Mouse (Mus musculus) gastrocnemius, adult 18-20 months (tissue): ENCODE results near the gene Med31. TPM values are rescaled to one million over a fixed set of nuclear protein-coding genes. Genes with fewer than 3 reads are reported as not detected.

ENCODE experiments used
- DNase-seq: peaks from one replicate; pipeline ENCODE4 v3.0.0; 2021; ENCODE audit warnings: low spot score
- long read RNA-seq, 2 experiments: library from polyadenylated mRNA; stranded (forward); transcript quantifications; one replicate each; pipeline ENCODE4 v2.0.0; 2021
- total RNA-seq, 2 experiments: library from RNA; stranded (reverse); gene quantifications; 2 replicates each; pipeline ENCODE4 v1.2.3; 2021

Gene Med31
- 1 to 10 TPM; 6.9 to 7.1 TPM for total RNA-seq
- long read RNA-seq, experiment 1, transcript Med31-201 (4 exons, 1,161 nt), result major isoform, 7 of 8 reads
- long read RNA-seq, experiment 1, partial matches to known transcripts, result 1 of 8 reads
- long read RNA-seq, experiment 1, other reads (novel, unspliced or antisense), result 0 of 8 reads
- long read RNA-seq, experiment 2, transcript Med31-201 (4 exons, 1,161 nt), result major isoform, 6 of 6 reads
- long read RNA-seq, experiment 2, partial matches to known transcripts, result 0 of 6 reads
- long read RNA-seq, experiment 2, other reads (novel, unspliced or antisense), result 0 of 6 reads

DNA sequence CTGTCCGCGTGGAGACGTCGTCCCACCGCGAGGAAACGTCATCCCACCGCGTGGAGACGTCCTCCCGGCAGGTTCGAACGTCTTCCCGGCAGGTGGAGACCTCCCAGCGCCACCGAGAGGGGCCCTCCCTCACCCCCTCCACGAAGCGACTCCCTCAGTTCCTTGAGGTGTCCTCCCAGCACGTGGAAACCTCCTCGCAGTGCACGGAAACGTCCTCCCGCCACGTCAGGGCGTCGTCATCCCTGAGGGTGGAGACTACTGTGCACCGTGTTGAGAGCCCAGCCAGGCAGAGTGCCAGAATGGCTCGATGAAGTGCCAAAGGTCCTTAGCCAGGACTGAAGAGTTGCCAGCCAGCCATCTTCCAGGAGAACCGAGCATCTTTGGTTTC is at the start of gene Med31:
Gene Med31 (minus strand): TSS at position 183 of the 388 bp plus-strand sequence.
- DNase-seq, result peak; percentile 82

DNA sequence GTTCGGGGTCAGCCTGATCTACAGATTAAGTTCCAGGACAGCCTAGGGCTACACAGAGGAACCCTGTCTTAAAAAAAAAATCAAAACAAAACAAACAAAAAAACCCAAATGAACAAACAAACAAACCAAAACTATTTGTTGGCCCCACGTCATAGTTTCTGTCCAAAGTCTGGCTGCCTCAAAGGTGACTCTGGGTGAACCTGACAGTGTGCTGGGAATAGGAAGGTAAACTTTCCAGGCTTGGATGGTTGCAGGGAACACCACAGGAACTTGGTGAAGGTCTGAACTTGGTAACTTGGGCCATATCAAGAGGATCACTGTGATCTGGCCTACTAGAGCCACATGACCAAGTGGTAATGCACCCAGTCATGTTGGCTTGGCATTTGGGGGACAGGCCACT is 41.0 kb upstream of the Med31 start:
- DNase-seq, result no peak

DNA sequence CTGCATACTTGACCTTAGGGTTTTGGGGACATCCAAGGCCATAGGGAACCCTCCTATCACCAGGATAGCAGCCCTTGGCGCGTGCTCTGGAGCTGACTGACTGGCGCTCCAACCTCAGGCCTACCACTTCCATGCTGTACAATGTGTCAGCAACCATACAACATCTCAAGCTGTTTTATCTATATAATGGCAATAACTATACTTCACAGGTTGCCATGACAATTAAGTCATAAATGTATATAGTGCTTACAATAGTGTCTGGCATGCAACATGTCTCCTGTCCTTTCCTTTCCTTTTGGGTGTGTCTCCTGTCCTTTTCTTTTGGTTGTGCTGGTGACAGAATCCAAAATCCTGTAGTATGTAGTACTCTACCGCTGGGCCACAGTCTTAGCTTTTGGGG is 40.2 kb upstream of the Med31 start:
- DNase-seq, result no peak

DNA sequence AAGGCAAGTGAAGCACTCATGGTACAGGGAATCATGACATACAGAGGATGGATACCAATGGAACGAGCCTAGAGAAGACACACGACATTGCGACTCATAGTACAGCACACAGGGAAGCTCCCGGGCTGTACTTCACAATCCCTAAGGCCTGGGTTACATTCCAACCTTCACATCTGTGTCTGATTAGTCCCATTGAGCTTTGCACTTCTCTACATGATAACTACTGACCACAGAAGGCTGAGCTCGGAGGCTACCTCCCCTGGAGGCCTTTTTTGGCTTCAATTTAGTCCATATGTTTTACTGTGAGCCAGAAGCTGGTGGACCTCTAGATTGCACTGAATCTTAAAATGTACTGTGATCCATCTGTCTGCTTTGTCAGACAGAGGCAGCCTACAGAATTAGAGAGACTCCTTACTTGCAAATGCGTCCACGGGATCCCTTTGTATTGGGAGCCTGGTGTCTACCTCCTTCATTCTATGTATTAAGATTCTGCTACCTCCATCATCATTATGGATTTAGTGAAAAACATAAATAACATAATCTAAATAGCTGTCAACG is 29.9 kb upstream of the Med31 start:
- DNase-seq, result no peak

DNA sequence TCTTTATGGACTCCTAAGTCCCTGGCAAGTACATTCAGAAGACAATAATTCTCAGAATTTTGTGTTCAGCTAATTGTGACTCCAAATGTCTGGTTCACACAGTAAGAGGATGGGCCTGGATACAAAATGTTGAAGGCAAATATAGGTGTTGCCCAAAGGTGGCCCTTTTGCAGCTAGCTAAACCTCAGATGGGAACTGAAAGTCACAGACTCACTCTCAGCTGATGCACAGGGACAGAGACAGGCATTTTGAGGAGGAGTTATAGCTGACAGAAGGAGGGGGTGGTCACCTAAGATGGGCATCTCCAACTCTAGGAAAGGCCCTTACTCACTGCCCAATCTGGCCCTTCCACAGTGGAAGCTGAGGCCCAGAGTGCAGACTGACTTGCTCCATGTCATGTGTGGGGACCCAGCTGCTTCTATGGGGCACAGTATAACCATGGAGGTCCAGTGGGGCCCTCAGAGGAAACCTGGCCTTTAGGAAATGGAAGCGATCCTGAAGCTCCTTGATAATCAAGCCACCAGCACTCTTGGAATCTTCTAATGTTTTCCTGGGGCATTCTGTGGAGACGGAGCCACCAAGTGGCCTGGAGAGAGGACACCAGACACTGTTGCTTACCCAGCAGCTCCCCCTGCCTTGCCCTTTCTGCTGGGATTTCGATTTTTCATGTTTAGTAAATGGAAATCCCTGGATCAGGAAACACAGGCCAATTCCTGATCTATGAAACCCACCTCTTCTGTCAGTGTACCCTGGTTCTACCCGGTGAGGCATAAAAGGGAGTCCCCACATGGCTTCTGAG is 24.9 kb upstream of the Med31 start:
- DNase-seq, result no peak

DNA sequence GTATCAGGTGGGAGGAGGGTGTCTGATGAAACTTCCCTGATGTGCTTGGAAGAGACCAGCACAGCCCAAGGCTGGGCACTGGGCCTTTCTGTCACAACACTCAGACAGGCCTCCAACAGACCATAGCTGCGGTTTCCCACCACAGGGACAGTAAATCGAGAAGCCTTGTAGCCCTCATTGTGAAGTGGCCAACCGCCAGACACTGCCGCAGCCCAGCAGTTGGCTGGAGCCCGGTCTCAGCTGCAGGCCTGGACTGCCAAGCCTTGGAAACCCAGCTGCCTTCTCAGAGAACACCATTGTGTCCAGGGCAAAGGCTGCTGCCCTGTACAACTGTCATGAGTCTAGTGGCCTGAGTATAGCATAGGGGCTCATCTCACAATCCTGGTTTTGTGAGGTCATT is 18.6 kb upstream of the Med31 start:
- peak; percentile 30 for DNase-seq

DNA sequence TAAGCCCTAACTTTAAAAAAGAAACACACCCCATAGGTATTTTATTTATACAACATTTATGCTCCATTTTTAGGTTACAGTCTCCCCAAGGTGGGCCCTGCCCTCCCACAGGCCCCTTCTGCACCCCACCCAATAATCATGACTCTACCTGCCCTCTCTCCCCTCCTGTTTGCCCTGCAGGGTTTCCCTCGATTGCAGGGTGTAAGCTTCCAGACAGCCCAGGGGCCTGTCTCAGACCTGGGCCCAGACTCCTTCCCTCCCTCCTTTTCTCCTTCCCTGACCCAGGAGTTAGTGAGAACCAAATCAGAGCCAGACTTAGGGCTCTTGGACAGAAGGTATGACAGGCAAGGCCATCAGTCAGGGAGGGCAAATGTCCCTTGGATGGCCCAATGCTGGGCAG is 17.6 kb upstream of the Med31 start:
- DNase-seq, result no peak

DNA sequence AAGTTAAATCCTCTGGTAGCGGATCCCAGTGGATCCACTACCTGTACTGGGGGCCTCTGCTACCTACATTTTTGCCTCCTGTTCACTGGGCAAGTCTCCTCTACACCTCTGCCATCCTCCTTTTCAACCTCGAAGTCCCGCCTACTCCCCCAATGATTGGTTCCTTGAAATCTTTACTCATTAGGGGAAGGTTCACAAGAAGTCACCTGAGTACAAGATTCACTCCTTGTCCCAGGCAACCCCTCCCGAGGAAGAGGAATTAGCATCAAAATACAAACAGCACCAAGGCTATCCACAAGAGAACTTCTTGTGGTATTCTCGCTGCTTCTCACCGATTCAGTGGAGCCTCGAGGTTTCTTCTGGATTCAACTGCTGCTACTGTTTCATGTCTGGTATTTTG is 16.7 kb upstream of the Med31 start:
- DNase-seq, result no peak

DNA sequence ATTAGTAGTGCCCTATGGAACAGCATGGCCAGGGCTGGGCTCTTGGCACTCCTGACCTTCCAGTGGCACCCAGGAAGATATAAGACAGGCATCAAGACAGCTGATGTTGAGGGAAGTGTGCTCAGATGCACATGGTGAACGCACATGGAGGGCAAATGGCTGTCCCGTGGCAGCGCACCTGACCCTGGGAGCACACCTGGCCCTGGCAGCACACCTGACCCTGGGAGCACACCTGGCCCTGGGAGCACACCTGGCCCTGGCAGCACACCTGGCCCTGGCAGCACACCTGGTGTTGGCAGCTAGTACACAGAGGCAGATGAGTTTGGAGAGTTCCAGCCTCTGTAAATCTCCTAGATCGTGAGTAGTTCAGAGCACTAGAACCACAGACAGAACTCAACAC is 13.1 kb upstream of the Med31 start:
- no peak for DNase-seq

DNA sequence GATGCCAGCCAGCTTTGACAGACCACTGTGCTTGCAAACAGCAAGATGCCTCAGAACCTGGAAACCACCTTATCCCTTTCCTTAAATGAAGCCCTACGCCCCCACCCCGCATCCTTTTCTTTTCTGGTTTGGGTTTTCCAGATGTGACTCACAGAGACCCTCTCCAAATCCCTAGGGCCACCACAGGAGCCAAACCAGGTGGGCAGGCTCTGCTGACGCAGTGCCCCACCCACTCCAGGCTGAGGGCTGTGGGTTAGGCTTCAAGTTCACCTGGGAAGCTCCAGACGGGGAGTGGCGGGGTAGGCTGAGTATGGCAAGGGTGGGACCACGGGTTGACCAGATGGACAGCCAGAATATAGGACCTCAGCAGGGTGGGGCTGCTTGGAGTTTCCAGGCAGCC is 11.5 kb upstream of the Med31 start:
- no peak for DNase-seq

DNA sequence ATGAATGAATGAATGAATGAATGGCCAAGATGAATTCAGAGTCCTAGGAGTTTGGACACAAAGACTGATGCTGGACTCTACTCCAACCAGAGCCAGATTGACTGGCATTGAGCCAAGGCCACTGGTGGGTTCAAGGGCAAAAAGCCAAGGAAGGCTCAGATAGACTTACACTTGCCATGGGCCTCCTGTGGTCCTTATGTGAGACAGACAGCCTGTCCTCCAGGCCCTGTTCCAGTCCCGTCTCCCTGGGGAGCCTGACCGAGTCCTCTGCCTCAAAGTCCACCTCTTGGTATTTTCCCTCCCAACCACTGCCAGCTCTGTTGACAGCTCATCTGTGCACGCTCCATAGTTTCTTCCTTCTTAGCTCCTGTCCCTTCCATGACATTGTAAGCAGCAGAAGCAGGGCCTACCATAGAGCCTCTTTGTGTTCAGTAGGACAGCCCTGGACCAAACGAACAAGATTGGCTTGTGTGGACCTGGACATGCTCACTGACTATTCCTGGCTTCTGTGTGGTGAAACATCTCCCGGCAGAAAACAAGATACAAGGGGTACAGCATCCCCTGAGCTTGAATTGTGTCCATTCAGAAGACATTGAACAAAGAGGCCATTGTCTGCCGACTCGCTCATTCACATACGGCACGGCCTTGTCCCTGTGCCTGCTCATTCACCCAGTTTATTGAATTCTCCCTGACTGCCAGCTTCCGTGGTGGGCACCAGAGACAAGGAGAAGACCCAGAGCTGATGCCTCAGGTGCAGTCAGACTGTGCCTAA is 10.8 kb upstream of the Med31 start:
- no peak for DNase-seq

DNA sequence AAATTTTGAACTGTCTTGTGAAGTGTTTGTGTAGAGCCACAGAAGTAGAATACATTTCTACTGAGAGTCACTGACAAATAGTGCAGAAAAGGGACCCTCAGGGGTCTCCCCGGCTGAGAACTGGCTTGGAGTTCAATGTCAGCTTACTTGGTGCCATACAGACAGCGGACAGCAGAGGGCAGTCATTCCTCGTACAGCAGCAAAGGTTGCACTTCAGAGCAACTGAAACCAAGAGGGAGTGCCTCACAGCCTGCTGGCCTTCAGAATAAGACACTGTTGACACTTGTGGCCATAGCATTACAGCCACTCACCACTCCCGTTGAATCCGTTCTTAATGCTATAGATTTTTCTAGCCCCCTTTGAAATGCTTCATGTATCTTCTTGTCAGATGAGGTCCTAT is 9.5 kb upstream of the Med31 start:
- peak; percentile 69 for DNase-seq

DNA sequence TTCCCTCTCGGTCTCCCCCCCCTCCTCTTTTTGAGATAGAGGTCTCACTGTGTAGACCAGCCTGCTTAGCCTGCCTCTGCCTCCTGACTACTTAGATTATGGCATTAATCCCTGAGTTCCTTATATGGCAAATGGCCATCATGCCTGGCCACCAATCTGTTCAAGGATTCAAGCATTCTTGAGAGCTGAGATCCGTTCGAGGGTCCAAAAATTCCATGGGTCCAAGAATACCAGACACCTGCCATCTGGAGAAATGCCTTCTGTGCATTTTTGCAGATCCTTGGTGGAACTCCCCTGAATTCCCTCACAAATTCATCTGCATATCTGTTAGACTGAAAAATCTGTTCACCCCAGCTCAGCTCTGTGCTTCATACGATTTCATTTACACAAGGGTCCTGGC is 8.0 kb upstream of the Med31 start:
- no peak for DNase-seq

DNA sequence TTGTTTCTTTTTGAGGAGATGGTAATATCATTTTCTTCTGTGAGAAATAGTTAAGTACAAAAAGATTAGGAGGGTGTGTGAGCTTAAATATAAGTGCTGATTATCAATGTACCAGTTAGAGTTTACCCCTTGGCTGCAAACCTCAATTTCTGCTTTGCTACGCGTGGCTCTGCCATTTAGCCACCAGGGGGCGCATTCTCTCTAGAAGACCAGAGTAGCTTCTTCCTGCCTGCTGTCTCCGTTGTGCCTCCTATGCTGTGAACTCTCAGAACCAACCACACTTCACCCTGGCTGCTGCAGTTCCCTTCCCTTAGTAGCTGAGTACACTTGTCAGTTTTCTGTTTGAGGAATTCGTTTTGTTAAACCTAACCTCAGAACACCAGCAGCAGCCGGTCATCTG is 5.9 kb upstream of the Med31 start:
- peak; percentile 56 for DNase-seq

DNA sequence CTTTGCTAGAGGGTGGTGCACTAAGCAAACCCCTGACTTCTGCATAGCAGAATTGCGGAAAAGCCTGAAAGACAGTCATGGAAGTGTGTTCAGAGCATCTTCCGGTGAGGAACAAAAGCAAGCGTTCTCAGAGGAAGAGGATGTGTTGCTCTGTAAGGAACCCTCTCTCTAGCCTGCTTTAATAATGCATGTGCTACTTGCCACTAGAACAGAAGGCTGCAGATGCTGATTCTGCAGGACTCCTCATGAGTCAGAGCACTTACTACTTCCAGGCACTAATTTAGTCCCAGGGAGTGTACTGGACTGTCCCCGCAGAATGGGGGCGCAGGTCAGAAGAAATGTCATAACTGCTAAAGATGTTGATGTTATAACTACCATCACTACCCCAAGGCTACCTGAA is 1.7 kb upstream of the Med31 start:
- DNase-seq, result no peak

DNA sequence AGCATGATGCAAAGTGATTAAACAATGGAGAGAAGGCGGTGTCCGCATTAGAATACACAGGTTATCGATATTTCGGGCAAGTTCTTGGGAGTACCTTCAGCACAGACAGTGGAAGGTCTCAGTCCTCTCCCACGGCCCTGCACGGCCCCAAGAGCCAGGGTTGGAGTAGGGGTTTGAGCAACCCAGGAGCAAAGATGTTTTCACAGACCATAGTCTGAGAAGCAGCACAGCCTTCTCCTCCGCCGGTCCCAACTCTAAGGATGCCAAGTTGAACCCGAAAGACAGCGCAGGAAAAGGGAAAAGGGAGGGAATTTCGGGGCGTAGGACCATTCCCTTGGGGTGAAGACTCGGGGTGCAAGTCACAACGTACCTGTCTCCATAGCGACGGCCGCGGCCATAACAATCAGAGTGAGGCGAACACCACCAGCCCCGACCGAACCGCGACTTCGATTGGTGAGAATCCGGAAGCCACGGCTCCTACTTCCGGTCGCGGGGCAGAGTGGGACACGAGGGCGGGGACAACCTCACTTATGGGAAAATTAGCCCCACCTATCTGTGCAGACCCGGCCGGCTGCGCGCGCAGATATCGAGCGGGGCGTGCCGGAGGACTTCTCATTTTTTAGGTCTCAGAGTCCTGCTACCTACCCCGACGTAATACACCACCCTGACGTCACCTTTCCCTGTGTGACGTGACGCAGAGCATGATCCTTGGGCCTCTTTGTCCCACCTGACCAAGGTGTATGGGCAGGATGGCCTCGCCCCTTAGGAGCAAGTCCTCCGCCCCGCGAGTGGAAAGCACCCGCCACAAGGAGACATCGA is 592 bp downstream of the Med31 start:
- DNase-seq, result peak; percentile 94

DNA sequence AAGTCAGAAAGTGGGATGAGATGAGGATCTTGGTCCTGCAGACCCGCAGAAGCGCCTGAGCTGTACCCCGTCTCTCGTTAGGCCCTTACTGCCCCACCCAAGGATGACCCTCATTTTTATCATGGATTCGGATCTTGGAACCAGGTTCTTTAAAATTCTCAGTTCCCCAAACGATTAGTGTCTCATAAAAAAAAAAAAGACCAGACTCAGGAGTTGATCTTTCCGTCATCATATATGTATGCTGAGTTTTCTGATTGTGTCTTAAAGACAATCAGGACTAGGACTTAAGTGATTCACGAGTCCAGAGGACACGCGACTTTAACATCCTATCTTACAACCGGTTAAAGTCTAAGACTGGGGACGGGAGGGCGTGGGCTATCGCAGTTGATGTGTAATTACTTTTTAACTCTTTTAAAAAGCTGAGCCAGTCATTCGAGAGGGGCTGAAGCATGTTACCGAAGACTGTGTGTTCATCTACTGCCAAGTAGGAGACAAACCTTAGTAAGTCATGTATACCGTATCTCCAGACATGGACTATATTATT is 7.5 kb downstream of the Med31 start:
- DNase-seq, result no peak

DNA sequence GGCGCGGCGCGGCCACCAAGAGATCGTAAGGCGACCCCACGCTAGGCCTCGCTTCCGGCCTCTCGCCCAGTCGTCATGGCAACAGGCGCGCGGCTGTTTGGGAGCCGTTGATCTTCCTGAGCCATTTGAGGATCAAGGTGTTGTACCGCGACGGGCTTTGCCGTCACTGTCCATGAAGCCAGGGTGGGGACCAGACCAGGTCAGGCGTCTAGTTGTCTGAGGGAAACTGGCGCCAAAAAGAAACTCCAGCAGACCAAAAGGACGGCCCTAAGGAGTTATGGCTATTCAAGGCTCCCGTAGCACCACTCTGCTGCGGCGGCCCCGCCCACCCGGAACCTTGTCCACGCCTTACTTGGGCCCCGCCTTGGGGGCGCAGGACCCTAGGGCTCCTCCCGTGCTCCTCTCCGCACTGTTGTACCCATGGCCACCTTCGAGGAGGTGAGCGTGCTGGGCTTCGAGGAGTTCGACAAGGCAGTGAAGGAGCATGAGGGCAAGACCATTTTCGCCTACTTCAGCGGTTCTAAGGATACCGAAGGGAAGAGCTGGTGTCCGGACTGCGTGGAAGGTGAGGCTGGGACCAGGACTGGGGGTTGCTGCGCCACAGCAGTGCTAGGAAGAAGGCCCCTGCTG is 8.1 kb downstream of the Med31 start, which contains the start of the genes 4933427D14Rik and Txndc17:
Gene 4933427D14Rik (minus strand): TSS at position 256 of the 630 bp plus-strand sequence.
Gene Txndc17 (plus strand): TSS at position 344 of the 630 bp plus-strand sequence.
- peak; percentile 84 for DNase-seq

DNA sequence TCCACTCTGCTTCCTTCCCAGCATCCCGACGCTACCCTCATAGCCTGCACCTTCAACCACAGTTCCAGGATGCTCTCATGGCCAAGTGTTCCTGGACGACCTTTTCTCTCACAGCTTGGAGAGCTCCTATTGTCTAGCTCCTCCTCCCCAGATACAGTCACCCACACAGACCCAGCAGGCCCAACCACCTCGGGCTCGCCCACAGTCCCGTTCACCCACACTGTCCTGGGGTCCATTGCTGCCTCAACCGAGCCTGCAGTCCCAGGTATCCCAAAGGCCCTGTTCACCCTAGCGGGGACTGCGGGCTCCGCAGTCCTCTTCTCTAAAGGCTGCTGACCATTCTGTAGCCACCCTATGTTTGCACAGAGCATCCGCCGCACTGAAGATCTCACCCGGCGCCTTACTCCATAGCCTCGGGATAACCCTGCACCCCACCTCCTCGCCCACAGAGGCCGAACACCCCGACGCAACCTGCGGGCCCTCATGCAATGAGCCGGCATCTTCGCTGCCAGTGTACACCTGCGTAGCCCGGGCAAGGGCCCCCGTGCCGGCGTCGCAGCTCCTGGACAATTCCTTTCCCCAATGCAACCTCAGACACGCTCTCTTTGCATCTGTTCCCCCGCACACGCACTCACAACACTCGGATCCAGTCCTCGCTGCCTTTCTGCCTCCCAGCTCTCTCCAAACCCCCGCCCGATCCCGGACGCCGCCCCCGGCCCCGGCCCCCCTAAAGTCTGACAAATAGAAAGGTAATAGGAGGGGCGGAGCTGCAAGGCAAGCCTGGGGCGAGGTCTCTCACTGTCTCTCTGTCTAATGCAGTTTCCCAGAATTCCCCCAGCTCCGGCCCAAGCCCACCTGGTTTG is 8.8 kb downstream of the Med31 start, which contains the start of gene Gm43951:
Gene Gm43951 (minus strand): TSS at position 500 of the 863 bp plus-strand sequence.
- no peak for DNase-seq
